Comparison of ENCODE assay signal across 22 mouse cellular contexts in the genomic region with DNA sequence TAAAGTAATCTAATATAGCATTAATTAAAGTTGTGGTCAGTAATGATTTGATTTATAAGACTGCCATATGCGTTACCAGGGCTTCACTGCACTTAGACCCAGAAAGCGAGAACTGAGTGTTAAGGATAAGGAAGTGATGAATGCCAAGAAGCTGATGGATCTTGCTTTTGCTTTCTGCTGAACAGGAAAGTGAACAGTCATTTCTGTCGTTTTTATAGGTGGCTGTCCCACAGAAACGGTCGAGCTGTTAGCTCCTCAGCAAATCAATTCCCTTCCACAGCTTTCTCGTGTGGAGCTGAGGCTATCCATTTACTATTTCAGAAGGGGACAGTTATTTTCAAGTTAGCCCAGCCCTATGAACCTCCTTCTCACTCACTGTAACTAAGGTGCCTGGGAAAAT. TPM values are rescaled to one million over a fixed set of nuclear protein-coding genes. Genes with fewer than 3 reads are reported as not detected.
DNase-seq lines count a peak whose midpoint lies in the region; ATAC-seq and TF ChIP-seq lines count a peak whose summit lies in the region.
"Had no signal": no experiment of that assay in that cellular context is flagged by ENCODE, and none has a peak within 500 bp of the region (broad histone marks: within the 10 kb centered on the region; RNA-seq: fewer than 3 reads in every experiment).

No protein-coding gene starts in this region.

- peak overlapping the region; percentile 94 for H3K4me3 ChIP-seq in liver, adult 2 months (ENCODE audit: insufficient read depth, low read depth, low read length)
- H3K4me3 ChIP-seq in lung, postnatal 0 days (ENCODE audit: low read depth, low read length): peak overlapping the region; percentile 6; the same call in 1 of the 2 replicates
- H3K4me3 ChIP-seq in liver, embryonic 14.5 days (ENCODE audit: insufficient read depth in 1 of 2, low read depth in 2 of 2, low read length in 2 of 2): peak overlapping the region; percentile 23 to 34
- H3K4me3 ChIP-seq: embryonic facial prominence, embryonic 12.5 days; forebrain, embryonic 13.5 days; gastrocnemius, adult 2 months; heart, embryonic 12.5 days; hindbrain, embryonic 15.5 days had no signal

- H3K36me3 ChIP-seq in liver, adult 2 months (ENCODE audit: control insufficient read depth, insufficient read depth, low read length): peaks cover 5% of the 10 kb centered on the region
- no peaks in the 10 kb centered on the region for H3K36me3 ChIP-seq in lung, postnatal 0 days (ENCODE audit: insufficient read depth, low read length)
- no peaks in the 10 kb centered on the region for H3K36me3 ChIP-seq in liver, embryonic 14.5 days (replicated peaks; ENCODE audit: control insufficient read depth, insufficient read depth, low read depth)
- H3K36me3 ChIP-seq: embryonic facial prominence, embryonic 12.5 days; heart, embryonic 12.5 days; hindbrain, embryonic 15.5 days had no signal

- H3K27ac ChIP-seq in liver, adult 2 months (replicated peaks; ENCODE audit: insufficient read depth, low read depth, low read length): peak overlapping the region; percentile 99
- 0 out of 2 replicates have a peak overlapping the region, but pooled peaks have one; percentile 54 for H3K27ac ChIP-seq in lung, postnatal 0 days (ENCODE audit: low read length)
- no peak overlapping the region for H3K27ac ChIP-seq in liver, embryonic 14.5 days
- H3K27ac ChIP-seq: embryonic facial prominence, embryonic 12.5 days; forebrain, embryonic 13.5 days; gastrocnemius, adult 2 months; hindbrain, embryonic 15.5 days had no signal

- peak overlapping the region; percentile 15; the same call in 1 of the 2 replicates for H3K4me2 ChIP-seq in lung, postnatal 0 days (replicated peaks; ENCODE audit: low read depth, low read length)
- peak overlapping the region; percentile 2; the same call in 1 of the 2 replicates for H3K4me2 ChIP-seq in liver, embryonic 14.5 days (ENCODE audit: low read depth)
- H3K4me2 ChIP-seq: embryonic facial prominence, embryonic 12.5 days; forebrain, embryonic 13.5 days; heart, embryonic 12.5 days; hindbrain, embryonic 15.5 days had no signal

- peaks cover 24% of the 10 kb centered on the region for H3K4me1 ChIP-seq in liver, adult 2 months (ENCODE audit: control insufficient read depth, insufficient read depth, low read length)
- no peaks in the 10 kb centered on the region for H3K4me1 ChIP-seq in lung, postnatal 0 days (ENCODE audit: insufficient read depth, low read depth, low read length)
- peaks cover 0 to 3% of the 10 kb centered on the region in 2 experiments; a peak in 1 of 4 replicates for H3K4me1 ChIP-seq in liver, embryonic 14.5 days (replicated peaks; ENCODE audit: control insufficient read depth in 2 of 2, insufficient read depth in 2 of 2, low read length in 1 of 2)
- H3K4me1 ChIP-seq: embryonic facial prominence, embryonic 12.5 days; forebrain, embryonic 13.5 days; heart, embryonic 12.5 days; hindbrain, embryonic 15.5 days had no signal

- 10% methylated on average over 6 of the region's 6 CpGs for WGBS in liver, adult 2 months
- 22% methylated on average over 6 of the region's 6 CpGs for WGBS in lung, postnatal 0 days
- 38% methylated on average over 6 of the region's 6 CpGs for WGBS in liver, embryonic 14.5 days (ENCODE audit: insufficient replicate concordance)

- no peak for DNase-seq in liver, adult 2 months (ENCODE audit: extremely low read depth, low read depth, low spot score)
- DNase-seq in liver: no peak
- no peak for DNase-seq in lung, postnatal 0 days (ENCODE audit: low spot score)
- no peak for DNase-seq in lung, postnatal 4 days
- no peak for DNase-seq in liver, embryonic 14.5 days (ENCODE audit: low read depth in 3 of 3, low spot score in 3 of 3)
- DNase-seq in adrenal gland, postnatal 14 days: no peak
- no peak for DNase-seq in cerebellum, adult 8-10 months
- DNase-seq: adrenal gland, adult 2 months; adrenal gland, postnatal 36 days; cerebellum, adult 2 months; cerebellum, postnatal 25 days; forebrain, postnatal 0 days; gastrocnemius, adult 2 months; gastrocnemius, postnatal 25 days had no signal

- no peak for ATAC-seq in lung, postnatal 0 days
- ATAC-seq in liver, embryonic 14.5 days (ENCODE audit: insufficient read depth): no peak
- ATAC-seq: forebrain, embryonic 13.5 days; forebrain, postnatal 0 days had no signal

- no peaks in the 10 kb centered on the region for H3K9me3 ChIP-seq in lung, postnatal 0 days (ENCODE audit: low read length)
- no peaks in the 10 kb centered on the region for H3K9me3 ChIP-seq in liver, embryonic 14.5 days (ENCODE audit: control insufficient read depth, low read length)
- H3K9me3 ChIP-seq: embryonic facial prominence, embryonic 12.5 days; forebrain, embryonic 13.5 days; heart, embryonic 12.5 days; hindbrain, embryonic 15.5 days had no signal

- peak overlapping the region; percentile 94 for H3K9ac ChIP-seq in liver, adult 2 months (ENCODE audit: low read depth, low read length)
- H3K9ac ChIP-seq in lung, postnatal 0 days (replicated peaks; ENCODE audit: low read depth): no peak overlapping the region
- no peak overlapping the region for H3K9ac ChIP-seq in liver, embryonic 14.5 days (replicated peaks)
- H3K9ac ChIP-seq: embryonic facial prominence, embryonic 12.5 days; forebrain, embryonic 13.5 days; forebrain, postnatal 0 days; heart, embryonic 12.5 days; hindbrain, embryonic 15.5 days had no signal

- peaks cover 20% of the 10 kb centered on the region; the same call in 1 of the 2 replicates for H3K79me2 ChIP-seq in liver, adult 2 months (ENCODE audit: control insufficient read depth, insufficient read depth, low read length)

- no peaks in the 10 kb centered on the region for H3K27me3 ChIP-seq in liver, adult 2 months (ENCODE audit: control insufficient read depth, insufficient read depth, low read length)
- no peaks in the 10 kb centered on the region for H3K27me3 ChIP-seq in lung, postnatal 0 days (replicated peaks; ENCODE audit: insufficient read depth, low read length)
- no peaks in the 10 kb centered on the region for H3K27me3 ChIP-seq in liver, embryonic 14.5 days (ENCODE audit: control insufficient read depth, insufficient read depth, low read length)
- H3K27me3 ChIP-seq: embryonic facial prominence, embryonic 12.5 days; forebrain, embryonic 13.5 days; heart, embryonic 12.5 days; hindbrain, embryonic 15.5 days had no signal

- no peak for TF ChIP-seq POLR2A in liver, adult 2 months (IDR thresholded peaks at IDR 0.05; ENCODE audit: extremely low read depth, insufficient read depth, low read length)

- TF ChIP-seq EP300 in lung, postnatal 0 days (IDR thresholded peaks at IDR 0.05): no peak
- no peak for TF ChIP-seq EP300 in liver, embryonic 14.5 days (IDR thresholded peaks at IDR 0.05; ENCODE audit: low read depth)

- no peak for TF ChIP-seq CTCF in liver, adult 2 months (IDR thresholded peaks at IDR 0.05; ENCODE audit: low read depth, low read length)
- no peak for TF ChIP-seq CTCF in lung, postnatal 0 days (IDR thresholded peaks at IDR 0.05)
- TF ChIP-seq CTCF in liver, embryonic 14.5 days (IDR thresholded peaks at IDR 0.05; ENCODE audit: low read depth): no peak

RNA-seq across cellular contexts. Expression of a gene that starts 0.3 kb away (rescaled TPM):
- 567 and 594 TPM in 2 replicates for total RNA-seq in liver, adult 2 months (2014; rRNA removed)
- polyA plus RNA-seq in liver, adult 2 months (2012; rRNA removed): 121 and 139 TPM in 2 replicates
- 149 and 172 TPM in 2 replicates for polyA plus RNA-seq in lung, postnatal 0 days (2015; fragmentation: Nextera tagmentation; extraction: Ambion mirVana)
- 27.9 and 56.3 TPM in 2 replicates for polyA plus RNA-seq in liver, embryonic 14.5 days (2012; rRNA removed)
- 37.4 and 39.3 TPM in 2 replicates for polyA plus RNA-seq in liver, embryonic 14.5 days (2014; fragmentation: Nextera tagmentation; extraction: Ambion mirVana)
- 4.0 and 46.1 TPM in 2 replicates for total RNA-seq in adrenal gland, postnatal 14 days (2021)
- total RNA-seq: gastrocnemius, adult 2 months; gastrocnemius, postnatal 25 days; granulocyte monocyte progenitor cell, adult 5-6 weeks; heart, adult 8-10 months; heart, postnatal 25 days had no signal

RNA-seq across cellular contexts. Expression of a gene that starts 40.4 kb away (rescaled TPM):
- total RNA-seq in liver, adult 2 months (2014; rRNA removed): 471 and 592 TPM in 2 replicates
- polyA plus RNA-seq in liver, adult 2 months (2012; rRNA removed): 124 and 129 TPM in 2 replicates
- 1.4 and 3.0 TPM in 2 replicates for polyA plus RNA-seq in lung, postnatal 0 days (2015; fragmentation: Nextera tagmentation; extraction: Ambion mirVana)
- polyA plus RNA-seq in liver, embryonic 14.5 days (2012; rRNA removed): 10.5 and 16.5 TPM in 2 replicates
- polyA plus RNA-seq in liver, embryonic 14.5 days (2014; fragmentation: Nextera tagmentation; extraction: Ambion mirVana): 7.5 and 8.6 TPM in 2 replicates
- 2.4 and 37.8 TPM in 2 replicates for total RNA-seq in adrenal gland, postnatal 14 days (2021)
- total RNA-seq: gastrocnemius, adult 2 months; gastrocnemius, postnatal 25 days; heart, postnatal 25 days had no signal
- polyA plus RNA-seq: adrenal gland, adult 2 months; hindbrain, embryonic 11.5 days had no signal

RNA-seq across cellular contexts. Expression of a gene that starts 48.4 kb away (rescaled TPM):
- total RNA-seq in liver, adult 2 months (2014; rRNA removed): 13.0 and 22.8 TPM in 2 replicates
- polyA plus RNA-seq in liver, adult 2 months (2012; rRNA removed): 4.9 and 6.1 TPM in 2 replicates
- polyA plus RNA-seq in lung, postnatal 0 days (2015; fragmentation: Nextera tagmentation; extraction: Ambion mirVana): 20.1 and 21.3 TPM in 2 replicates
- polyA plus RNA-seq in liver, embryonic 14.5 days (2012; rRNA removed): 7.6 and 12.0 TPM in 2 replicates
- polyA plus RNA-seq in liver, embryonic 14.5 days (2014; fragmentation: Nextera tagmentation; extraction: Ambion mirVana): 8.0 and 9.8 TPM in 2 replicates
- total RNA-seq in adrenal gland, postnatal 14 days (2021): 17.1 and 22.0 TPM in 2 replicates

Comparison
In these comparisons a context has a peak if more than half of its experiments do, and no peak if none do; other contexts are left out.
1. H3K4me3 ChIP-seq: peak in every context shown above with its lines; median percentile 94 in liver, adult 2 months; 28 in liver, embryonic 14.5 days; 6 in lung, postnatal 0 days.